Mouse (Mus musculus): ENCODE data around the gene Rpl29. TPM values are rescaled to one million over a fixed set of nuclear protein-coding genes. Genes with fewer than 3 reads are reported as not detected.

The Rpl29 gene
- total RNA-seq, 2 experiments from 2014 or later, result 403 to 411 TPM

DNA sequence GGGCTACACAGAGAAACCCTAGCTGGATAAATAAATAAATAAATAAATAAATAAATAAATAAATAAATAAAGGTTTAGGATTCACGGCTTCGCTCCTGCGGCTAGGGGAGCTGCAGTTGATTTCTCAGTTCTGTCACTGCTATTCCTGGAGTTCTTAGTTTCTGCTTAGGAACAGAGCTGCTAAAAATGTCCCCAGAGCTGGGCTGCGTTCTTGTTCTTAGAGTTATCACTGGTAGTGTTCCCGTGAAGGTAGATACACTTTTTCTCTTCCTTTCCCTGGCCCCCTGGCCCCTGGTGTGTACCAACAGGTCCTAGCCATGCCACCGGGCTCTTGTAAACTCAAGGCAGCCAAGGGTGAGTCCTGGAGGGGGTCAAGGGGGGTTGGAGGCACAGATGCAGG is 12.4 kb upstream of the Rpl29 start:
- no peak for DNase-seq

DNA sequence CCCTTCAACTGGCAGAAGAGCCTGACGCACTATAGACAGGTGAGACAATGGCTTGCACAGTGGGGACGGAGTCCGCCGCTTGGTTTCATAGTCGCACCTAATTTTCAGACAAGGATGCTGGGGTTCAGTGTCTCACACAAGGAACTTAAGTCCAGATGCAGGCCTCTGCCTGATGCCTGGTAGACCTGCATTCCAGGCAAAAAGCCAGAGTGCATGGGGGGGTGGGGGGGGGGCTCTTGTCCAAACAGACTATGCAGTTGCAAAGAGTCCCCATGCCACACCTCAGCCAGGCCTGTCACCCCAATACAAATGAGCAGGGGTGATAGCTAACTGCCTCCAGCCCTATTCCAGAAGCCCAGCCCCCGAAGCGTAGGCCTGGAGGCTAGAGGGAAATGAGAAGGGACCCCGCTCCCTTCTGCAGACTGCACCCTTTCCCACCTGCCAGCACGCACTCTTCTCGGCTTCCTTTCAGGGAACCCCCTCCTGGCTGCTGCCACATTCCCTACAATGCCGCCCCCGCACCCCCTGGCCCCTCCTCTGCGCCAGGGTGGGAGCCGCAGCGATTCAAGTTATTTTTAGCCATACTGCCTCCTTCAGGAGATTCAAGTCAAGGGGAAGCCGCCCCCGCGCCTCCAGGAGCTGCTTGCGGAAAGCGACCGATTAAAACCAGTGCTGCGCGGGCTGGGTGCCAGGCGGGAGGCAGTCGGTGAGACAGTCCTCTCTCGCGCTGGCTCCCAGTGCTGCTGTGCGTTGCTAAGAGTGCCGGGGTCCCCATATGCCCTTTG is 11.2 kb upstream of the Rpl29 start:
- peak; percentile 85 to 90 for DNase-seq

DNA sequence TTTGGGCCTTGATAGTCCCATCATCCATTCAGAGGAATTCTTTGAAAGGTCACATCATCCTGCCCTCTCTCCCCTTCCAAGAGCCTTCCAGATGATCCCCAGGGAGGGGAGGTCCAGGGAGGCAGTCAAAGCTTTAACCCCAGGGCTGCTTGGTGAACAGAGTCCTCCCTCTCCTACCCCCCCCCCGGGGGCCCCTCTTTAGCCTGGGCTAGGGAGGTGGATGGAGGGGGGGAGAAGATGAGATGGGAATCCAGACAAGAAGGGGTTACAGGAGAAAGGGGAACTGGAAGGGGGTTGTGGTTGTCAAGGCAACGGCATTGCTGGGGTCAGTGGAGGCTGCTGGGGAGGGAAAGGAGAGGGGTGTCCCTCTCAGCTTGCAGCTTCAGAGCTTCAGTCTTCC is 8.6 kb upstream of the Rpl29 start:
- no peak for DNase-seq

DNA sequence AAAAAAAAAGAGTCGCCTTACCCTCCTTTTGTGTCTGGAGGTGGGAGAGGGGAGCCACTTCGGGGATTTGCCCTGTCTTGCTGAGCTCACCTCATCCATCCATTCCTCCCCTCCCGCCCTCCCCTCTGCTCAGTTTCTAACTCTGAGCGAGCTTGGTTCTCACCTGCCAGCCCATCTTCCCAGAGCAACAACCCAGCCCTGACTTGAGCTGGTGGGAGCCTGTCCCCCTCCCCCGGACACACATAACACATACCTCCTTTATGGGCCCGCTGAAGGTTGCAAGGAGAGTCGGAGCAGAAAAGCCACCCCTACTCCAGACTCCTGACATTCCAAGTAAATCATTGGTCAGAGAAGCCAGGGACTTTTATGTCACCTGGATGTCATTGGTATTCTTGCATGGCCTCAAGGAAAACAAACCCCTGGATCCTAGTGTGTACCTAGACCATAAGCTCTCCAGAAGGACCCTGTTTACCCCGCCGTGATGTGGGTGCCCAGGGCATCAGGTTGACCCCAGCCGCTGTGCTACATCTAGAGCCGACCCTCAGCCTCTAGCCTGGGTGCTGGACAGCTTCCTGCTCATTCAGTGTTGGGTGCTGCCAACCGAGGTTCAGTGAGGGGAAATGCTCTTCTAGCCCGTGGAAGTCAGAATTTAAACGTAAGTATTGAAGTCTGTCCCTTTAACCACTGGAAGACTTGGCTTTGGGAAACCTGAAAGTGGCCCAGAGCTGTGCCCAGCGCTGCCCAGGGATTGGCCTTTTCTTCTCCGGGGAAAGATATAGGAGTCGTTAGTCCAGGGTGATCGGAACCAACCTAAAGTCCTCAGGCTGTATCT is 8.0 kb upstream of the Rpl29 start:
- DNase-seq, result no peak

DNA sequence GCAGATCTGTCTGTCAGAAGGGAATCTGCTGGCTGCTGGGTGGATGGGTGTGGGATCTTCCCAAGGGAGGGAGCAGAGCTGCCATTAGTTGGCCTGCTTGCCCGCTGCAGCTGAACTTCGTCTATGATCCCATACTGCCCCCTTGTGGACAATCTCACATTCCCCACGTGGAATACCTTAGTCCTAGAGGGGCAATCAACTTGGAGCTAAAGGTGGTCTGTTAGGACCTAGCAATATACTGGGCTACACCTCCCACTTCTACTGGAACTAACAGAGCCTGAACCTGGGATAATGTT is 7.4 kb upstream of the Rpl29 start:
- DNase-seq, result peak; percentile 85 to 89

DNA sequence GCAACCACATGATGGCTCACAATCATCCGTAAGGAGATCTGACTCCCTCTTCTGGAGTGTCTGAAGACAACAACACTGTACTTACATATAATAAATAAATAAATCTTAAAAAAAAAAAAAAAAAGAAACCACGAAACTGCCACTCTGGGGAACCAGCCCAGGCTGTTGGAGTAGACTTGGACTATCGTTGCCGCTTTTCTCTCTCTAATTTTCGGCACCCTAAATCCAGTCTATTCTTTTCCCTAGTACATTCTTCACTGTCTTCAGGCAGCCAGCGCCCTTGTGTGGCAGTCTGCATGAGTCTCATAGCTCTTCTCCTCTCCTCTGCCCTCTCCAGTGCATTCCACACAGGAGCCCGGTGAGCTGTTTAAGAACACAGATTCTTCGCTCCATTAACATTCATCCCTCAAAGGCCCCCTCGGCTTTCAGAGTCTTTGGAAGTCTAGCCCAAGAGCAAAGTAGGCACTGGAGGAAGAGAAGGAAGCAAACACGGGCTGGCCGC is 484 bp upstream of the Rpl29 start:
- no peak for DNase-seq

DNA sequence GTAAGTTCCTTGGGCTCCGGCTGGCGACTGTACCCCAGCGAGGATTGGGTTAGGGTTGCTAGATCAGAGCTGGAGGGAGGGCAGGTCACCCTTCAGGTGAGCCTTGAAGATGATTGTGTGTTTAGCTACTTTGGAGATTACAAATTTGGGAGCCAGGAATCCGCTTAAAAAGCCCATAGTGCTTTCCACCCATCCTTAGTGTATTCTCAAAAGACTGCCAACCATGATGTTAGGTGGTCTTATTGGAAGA is 686 bp downstream of the Rpl29 start:
- DNase-seq, result no peak

DNA sequence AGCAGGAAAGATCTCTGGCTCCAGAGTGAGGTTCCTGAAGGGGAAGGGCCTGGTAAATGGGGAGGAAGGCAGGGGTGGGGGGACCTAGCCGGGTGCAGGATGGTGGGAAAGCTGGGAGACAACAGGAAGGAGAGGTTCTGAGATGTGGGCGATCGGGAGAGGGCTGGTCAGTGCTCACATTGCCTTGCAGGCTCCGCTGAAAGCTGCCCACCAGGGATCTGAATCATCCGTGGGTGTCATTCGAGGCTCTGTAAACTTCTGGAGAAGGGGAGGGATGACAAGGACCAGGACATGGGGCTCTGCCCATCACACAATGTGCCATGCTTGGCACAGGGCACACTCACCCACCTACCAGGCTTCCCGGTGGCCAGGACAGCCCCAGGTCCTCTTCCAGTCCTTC is 4.1 kb downstream of the Rpl29 start:
- no peak for DNase-seq

DNA sequence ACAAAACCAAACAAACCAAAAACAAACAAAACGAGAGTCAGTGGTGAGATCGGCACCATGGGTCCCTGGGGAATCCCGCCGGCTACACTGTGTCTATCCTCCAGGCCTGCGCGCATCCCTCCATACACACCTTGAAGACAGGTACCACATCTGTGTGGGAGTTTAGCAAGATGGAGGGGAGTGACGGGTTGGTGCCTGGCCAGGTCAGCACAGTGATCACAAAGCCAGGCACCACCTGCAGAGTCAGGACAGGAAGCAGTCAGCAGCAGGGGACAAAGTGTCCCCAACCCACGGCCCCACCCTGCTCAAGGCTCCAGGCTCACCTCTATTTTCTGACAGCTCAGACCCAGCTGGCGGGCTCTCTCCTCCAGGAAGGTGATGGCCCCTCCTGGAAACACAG is 7.3 kb downstream of the Rpl29 start:
- no peak for DNase-seq

DNA sequence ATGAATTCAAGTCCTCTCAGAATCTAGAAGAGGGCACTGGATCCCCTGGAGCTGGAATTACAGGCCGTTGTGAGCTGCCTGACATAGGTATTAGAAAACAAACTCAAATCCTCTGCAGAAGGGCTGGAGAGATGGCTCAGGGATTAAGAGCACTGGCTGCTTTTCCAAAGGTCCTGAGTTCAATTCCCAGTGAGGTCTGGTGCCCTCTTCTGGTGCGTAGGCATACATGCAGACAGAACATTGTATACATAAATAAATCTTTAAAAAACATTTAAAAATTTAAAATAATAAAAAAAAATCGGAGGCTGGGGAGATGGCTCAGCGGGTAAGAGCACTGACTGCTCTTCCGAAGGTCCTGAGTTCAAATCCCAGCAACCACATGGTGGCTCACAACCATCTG is 13.4 kb downstream of the Rpl29 start:
- DNase-seq, result no peak

DNA sequence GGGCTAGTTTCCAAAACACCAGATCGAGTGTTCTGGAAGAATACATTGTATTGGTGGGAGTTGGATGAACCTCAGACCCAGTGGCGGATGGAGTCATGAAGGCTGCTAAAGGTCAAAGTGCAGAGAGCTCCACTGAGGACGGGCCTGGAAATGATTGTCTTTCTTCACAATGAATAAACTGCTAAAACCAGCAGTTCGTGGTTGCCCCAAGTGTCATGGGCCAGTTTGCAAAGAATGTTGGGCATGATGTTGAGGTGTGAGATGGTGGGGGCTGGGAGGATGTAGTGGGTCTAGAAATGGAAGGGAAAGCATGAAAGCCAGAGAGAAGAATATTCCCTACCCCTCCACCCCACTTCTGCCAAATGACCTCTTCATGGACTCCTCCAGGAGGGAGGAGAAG is 15.6 kb downstream of the Rpl29 start:
- DNase-seq, result no peak

DNA sequence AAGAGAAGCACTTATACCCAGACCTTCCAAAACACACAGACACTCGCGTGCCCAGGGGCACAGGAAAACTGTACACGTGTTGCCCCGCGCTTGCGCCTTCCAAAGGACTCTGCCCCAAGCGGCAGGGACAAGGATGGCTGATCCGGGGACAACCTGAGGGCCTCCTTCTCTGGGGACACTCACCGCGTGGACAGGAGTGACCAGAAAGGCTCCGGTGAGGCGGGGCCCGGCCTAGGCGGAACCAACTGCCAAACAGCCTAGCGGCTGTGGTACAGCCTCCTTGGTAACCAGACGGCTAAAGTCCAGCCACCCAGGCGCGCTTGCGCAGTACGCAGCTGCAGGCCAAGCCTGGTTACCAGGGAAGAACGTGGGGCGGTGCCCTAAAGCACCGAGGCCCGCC is 18.1 kb downstream of the Rpl29 start, which contains the start of the genes Abhd14b and Abhd14a:
Gene Abhd14b (plus strand): TSS at position 112 of the 400 bp plus-strand sequence.
Gene Abhd14a (minus strand): TSS at position 331 of the 400 bp plus-strand sequence.
- DNase-seq, result peak; percentile 98

DNA sequence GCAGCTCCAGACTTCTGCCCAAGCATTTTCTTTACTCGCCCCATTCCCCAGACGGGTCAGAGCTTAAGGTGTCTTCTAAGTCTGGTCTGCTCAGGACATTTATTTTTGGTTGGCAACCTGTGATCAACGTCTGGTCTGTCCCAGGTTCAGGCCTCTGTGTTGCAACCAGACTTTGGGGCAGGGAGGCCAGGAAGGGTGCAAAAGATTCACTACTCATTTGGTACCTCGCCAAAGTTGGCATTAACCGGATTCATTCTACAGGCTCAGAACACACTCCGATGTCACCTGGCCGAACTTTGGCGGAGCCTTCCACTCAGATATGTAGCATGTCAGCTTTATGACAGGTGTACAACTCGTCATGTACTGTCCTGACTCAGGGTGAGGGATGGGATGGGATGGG is 18.7 kb downstream of the Rpl29 start:
- no peak for DNase-seq

DNA sequence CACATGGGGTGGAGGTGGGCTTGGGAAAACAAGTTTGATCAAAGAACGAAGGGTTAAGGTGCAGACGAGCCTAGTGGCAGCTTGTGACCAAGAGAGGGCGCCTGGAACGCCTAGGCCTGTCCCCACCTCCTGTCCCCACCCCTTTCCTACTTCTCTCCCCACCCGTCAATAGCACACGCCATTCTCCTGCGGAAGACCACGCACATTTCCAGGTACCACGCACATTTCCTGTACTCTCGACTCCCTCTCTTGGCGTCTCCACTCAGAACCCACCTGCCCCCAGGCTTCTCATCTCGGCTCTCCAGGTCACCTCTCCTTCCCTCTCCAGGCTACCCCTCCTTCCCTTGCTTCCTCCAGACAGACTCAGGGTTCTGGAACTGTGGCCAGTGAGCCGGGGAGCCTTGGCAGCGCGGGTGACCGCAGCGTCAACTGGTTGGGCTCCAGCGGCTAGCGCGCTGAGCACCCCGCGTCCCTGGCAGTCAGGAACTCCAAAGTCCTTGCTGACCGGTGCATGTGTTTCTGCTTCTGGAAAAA is 19.3 kb downstream of the Rpl29 start:
- DNase-seq, result peak; percentile 83 to 86

DNA sequence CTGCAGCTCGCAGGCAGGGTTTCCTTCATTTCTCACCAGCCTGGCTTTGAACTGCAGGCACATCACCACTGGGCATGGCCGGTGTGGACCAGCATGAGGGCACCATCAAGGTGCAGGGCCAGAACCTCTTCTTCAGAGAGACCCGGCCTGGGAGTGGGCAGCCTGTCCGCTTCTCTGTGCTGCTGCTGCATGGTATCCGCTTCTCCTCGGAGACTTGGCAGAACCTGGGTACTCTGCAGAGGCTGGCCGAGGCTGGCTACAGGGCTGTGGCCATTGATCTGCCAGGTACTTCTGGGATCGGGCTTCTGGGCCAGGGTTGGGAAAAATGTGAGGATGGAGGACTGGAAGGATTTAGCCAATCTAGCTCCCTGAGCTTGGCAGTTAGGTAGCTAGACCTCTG is 20.7 kb downstream of the Rpl29 start:
- no peak for DNase-seq

DNA sequence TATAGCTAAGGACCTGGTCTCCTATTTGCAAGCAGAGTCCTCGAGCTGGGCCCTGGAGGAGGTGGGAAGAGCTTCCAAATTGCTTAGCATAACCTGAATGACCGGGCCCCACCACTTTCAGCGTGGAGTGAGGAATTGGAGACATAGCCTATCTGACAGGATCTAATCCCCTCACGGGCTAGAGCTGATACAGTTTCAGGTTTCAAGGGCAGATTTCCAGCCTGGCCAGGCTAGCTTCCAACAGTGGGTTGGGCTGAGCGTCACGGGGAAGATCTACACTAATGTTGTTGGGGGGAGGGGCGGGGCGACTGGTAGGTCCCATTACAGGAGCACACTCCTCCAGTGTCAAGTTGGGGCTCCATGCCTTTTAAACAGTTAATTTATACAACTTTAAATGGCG is 21.4 kb downstream of the Rpl29 start:
- DNase-seq, result peak; percentile 81 to 86

DNA sequence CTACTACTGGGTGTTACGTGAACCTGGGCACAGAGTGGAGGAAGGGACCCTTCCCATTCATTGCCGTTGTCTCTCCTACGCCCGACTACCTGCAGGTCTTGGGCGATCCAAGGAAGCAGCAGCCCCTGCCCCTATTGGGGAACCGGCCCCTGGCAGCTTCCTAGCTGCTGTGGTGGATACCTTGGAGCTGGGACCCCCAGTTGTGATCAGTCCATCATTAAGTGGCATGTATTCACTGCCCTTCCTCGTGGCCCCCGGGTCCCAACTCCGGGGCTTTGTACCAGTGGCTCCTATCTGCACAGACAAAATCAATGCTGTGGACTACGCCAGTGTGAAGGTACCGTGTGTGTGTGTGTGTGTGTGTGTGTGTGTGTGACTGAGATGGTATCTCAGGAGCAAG is 22.0 kb downstream of the Rpl29 start:
- no peak for DNase-seq

DNA sequence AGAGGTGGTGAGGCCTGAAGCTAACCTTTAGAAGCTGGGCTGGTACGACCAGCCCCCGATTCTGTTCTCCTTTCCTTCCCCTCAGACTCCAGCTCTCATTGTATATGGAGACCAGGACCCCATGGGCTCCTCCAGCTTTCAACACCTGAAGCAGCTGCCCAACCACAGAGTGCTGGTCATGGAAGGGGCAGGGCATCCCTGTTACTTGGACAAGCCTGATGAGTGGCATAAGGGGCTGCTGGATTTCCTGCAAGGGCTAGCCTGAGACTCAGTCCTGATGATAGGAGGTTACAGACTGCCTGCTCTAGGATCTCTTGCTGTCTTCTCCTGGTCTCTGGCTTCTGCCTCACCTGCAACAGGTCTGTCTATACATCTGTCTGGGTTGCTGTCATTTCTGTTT is 22.6 kb downstream of the Rpl29 start:
- no peak for DNase-seq

DNA sequence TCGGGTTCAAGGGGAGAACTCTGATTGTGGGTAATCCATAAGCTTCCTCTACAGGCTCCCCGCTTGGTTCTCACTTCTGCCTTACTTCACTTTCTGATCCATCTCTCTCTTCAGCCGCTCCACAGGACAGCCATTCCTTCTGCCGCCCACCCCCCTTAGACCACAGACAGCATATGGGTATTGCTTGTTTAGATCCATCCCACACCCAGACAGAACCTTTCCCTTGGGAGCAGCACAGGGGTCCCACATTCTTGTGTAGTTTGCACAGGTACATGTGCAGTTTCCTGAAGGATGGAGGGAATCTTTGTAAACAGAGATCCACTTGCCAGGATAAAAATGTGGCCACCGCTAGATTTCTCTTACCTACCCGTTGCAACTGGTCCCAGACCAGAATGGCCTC is 23.1 kb downstream of the Rpl29 start:
- no peak for DNase-seq

DNA sequence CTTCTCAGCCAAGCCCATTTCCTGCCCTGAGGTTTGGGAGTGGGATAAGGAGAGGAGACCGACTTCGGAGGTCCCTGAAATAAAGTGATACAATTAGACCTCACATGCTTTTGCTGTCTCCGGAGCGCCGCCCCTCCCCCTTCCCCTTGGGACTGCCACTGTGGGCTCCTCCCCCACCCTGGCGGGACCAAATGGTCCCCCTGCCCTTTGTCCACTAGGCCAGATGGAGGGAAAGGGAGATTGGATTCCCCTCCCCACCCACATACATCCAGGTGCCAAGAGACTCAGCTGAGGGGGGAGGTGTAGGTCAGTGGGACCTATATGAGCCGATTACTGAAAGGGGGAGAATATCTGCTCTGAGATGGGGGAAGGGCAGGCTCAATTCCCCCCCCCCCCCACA is 23.6 kb downstream of the Rpl29 start:
- peak in 1 of 2 experiments; percentile 55 for DNase-seq

DNA sequence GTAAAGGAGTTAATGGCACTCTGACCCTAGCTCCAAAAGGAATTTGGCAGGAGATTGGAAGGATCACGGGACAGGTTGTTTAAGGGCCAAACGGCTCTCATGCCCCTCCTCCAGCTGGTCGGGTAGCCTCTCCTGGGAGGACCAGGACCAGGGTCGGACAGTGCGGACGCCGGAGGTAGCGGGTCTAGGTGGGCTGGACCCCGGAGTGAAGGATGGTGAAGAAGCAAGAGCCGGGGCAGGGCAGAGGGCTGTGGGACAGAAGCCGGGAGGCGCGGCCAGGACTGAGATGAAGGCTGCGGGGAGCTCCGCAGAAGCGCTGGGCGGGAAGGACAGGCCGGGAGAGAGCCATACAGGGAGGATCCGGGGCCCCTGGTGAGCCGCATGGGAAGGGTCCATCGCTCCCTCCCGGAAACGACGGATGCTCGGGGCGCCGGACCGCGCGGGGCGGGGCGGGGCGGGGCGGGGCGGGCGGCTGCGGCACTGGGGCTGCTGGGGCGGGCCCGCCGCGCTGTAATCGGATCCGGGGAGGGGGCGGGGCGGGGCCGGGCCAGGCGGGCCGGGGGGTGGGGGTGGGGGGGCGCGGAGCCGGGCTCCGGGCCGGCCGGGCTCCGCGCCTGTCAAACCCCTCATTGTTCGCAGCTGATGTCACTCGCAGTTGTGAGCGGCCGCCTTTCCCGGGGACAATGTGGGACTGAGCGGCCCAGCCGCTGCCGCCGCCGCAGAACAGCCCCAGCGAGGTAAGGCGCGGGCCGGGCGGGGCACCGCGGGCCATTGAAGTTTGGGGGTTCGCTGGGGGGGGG is 24.2 kb downstream of the Rpl29 start, which contains the start of gene Pcbp4:
Gene Pcbp4 (plus strand): TSS at position 21 of the 800 bp plus-strand sequence.
- peak; percentile 67 to 73 for DNase-seq

DNA sequence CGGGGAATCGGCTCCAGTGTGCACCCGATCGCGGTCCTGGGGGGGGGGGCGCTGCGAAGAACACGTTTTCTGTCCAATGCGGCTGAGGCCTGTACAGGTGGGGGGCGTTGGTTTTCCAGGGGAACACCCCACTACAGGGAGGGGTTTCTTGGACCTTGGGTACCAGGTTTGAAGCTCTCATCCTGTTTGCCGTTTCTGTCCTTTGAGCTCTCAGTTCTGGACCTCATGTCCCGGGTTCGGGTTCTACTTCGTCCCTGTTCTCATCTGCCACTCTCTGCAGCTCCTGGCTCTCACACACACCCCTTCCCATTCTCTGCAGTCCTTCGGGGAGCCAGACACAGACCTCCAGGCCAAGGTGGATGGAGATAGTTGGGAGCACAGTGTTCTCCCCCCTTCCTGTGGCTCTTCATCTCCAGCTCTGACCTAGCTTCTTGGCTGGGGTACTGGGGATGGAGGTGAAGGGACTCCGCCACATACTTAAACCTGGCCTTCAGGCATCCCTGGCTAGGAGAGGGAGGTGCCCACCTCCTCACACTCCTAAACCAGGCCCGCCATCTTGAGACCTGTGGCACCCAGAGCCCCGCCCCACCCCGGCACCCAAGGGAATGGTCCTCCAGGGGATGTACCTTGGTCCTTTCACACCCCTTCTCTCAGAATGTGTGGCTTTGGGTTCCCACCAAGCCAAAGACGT is 25.0 kb downstream of the Rpl29 start:
- DNase-seq, result no peak

All from adrenal gland, postnatal 36 days (tissue).